Mouse (Mus musculus) liver, embryonic 18 days (tissue): ENCODE measurements around the gene Cirbp. TPM values are rescaled to one million over a fixed set of nuclear protein-coding genes. Genes with fewer than 3 reads are reported as not detected.

ENCODE experiments used
- polyA plus RNA-seq: library from polyadenylated mRNA; depleted of rRNA; stranded (reverse); fragments of >200 nt; gene quantifications from 2 replicates; pipeline ENCODE4 v1.2.3, GENCODE M21; 2012; rRNA removed

Gene Cirbp
- 24.2 and 30.3 TPM in 2 replicates for polyA plus RNA-seq

GRCm38 (mm10) chr10:80165392-80166128 is at the start of gene Cirbp:
Gene Cirbp, plus strand, starts transcription at chr10:80165985.

GRCm38 (mm10) chr10:80138553-80139438 is 27.0 kb upstream of the Cirbp start, which contains the start of gene Atp5d:
Gene Atp5d, plus strand, starts transcription at chr10:80138632.

GRCm38 (mm10) chr10:80140666-80141035 is 25.1 kb upstream of the Cirbp start, which contains the start of gene Cbarp:
Gene Cbarp, minus strand, starts transcription at chr10:80140835.

GRCm38 (mm10) chr10:80147719-80148601 is 17.8 kb upstream of the Cirbp start, which contains the start of gene Midn:
Gene Midn, plus strand, starts transcription at chr10:80148272.

GRCm38 (mm10) chr10:80172527-80173292 is 6.9 kb downstream of the Cirbp start, which contains the start of gene 1600002K03Rik:
Gene 1600002K03Rik, plus strand, starts transcription at chr10:80172944.

GRCm38 (mm10) chr10:80179068-80180051 is 13.6 kb downstream of the Cirbp start, which contains the start of gene Efna2:
Gene Efna2, plus strand, starts transcription at chr10:80179482.

Other genes with a start within 250 kb of the Cirbp start
- gene Kiss1r, start 249.0 kb upstream of the Cirbp start, polyA plus RNA-seq, result 0.65 and 0.86 TPM in 2 replicates
- gene R3hdm4, start 244.8 kb upstream of the Cirbp start, polyA plus RNA-seq, result 31.9 and 40.7 TPM in 2 replicates
- gene Arid3a, start 238.9 kb upstream of the Cirbp start, polyA plus RNA-seq, result 8.4 and 10.3 TPM in 2 replicates
- gene Wdr18, start 205.8 kb upstream of the Cirbp start, polyA plus RNA-seq, result 18.3 and 20.3 TPM in 2 replicates
- gene Grin3b, start 195.3 kb upstream of the Cirbp start, polyA plus RNA-seq, result not detected in 2 replicates
- 66.7 and 79.1 TPM in 2 replicates for gene Tmem259, start 181.7 kb upstream of the Cirbp start, polyA plus RNA-seq
- 28.0 and 28.2 TPM in 2 replicates for gene Cnn2, start 177.4 kb upstream of the Cirbp start, polyA plus RNA-seq
- 6.1 and 7.9 TPM in 2 replicates for gene Abca7, start 169.5 kb upstream of the Cirbp start, polyA plus RNA-seq
- 23.6 and 31.2 TPM in 2 replicates for gene Arhgap45, start 149.3 kb upstream of the Cirbp start, polyA plus RNA-seq
- 79.7 and 92.0 TPM in 2 replicates for gene Polr2e, start 126.2 kb upstream of the Cirbp start, polyA plus RNA-seq
- 324 and 335 TPM in 2 replicates for gene Gpx4, start 118.8 kb upstream of the Cirbp start, polyA plus RNA-seq
- gene Sbno2, start 60.4 kb upstream of the Cirbp start, polyA plus RNA-seq, result 10.4 and 13.9 TPM in 2 replicates
- 63.7 and 77.6 TPM in 2 replicates for gene Stk11, start 50.2 kb upstream of the Cirbp start, polyA plus RNA-seq
- gene Atp5d, start 27.4 kb upstream of the Cirbp start, polyA plus RNA-seq, result 289 and 291 TPM in 2 replicates
- gene Cbarp, start 25.1 kb upstream of the Cirbp start, polyA plus RNA-seq, result 0.83 and 0.97 TPM in 2 replicates
- gene Midn, start 17.7 kb upstream of the Cirbp start, polyA plus RNA-seq, result 9.9 and 11.3 TPM in 2 replicates
- gene 1600002K03Rik, start 7.0 kb downstream of the Cirbp start, polyA plus RNA-seq, result 5.5 and 6.2 TPM in 2 replicates
- 0.31 and 0.38 TPM in 2 replicates for gene Efna2, start 13.5 kb downstream of the Cirbp start, polyA plus RNA-seq
- 12.0 and 12.6 TPM in 2 replicates for gene Mum1, start 60.4 kb downstream of the Cirbp start, polyA plus RNA-seq
- 210 and 248 TPM in 2 replicates for gene Ndufs7, start 83.1 kb downstream of the Cirbp start, polyA plus RNA-seq
- 121 and 130 TPM in 2 replicates for gene Gamt, start 95.0 kb downstream of the Cirbp start, polyA plus RNA-seq
- 53.8 and 62.0 TPM in 2 replicates for gene Dazap1, start 95.5 kb downstream of the Cirbp start, polyA plus RNA-seq
- gene Rps15, start 126.5 kb downstream of the Cirbp start, polyA plus RNA-seq, result 1,560 and 1,972 TPM in 2 replicates
- 0.03 and 0.05 TPM in 2 replicates for gene Apc2, start 130.0 kb downstream of the Cirbp start, polyA plus RNA-seq
- 18.0 and 18.1 TPM in 2 replicates for gene 2310011J03Rik, start 154.6 kb downstream of the Cirbp start, polyA plus RNA-seq
- gene Pcsk4, start 163.5 kb downstream of the Cirbp start, polyA plus RNA-seq, result 9.3 and 9.5 TPM in 2 replicates
- gene Reep6, start 164.0 kb downstream of the Cirbp start, polyA plus RNA-seq, result 35.1 and 42.1 TPM in 2 replicates
- 2.4 and 3.2 TPM in 2 replicates for gene Adamtsl5, start 182.4 kb downstream of the Cirbp start, polyA plus RNA-seq
- gene Plk5, start 190.5 kb downstream of the Cirbp start, polyA plus RNA-seq, result 0.42 and 0.46 TPM in 2 replicates
- gene Mex3d, start 221.7 kb downstream of the Cirbp start, polyA plus RNA-seq, result 2.4 and 2.5 TPM in 2 replicates
- 54.7 and 60.4 TPM in 2 replicates for gene Mbd3, start 233.6 kb downstream of the Cirbp start, polyA plus RNA-seq
- gene Uqcr11, start 240.8 kb downstream of the Cirbp start, polyA plus RNA-seq, result 756 and 889 TPM in 2 replicates